Mouse (Mus musculus): ENCODE measurements around the gene Ccdc117. TPM values are rescaled to one million over a fixed set of nuclear protein-coding genes. Genes with fewer than 3 reads are reported as not detected.
"Not testable (repeated sequence)": the region's sequence is repeated elsewhere in the genome, so short reads cannot be mapped to it uniquely, and the experiment has no call there.

Gene Ccdc117
- polyA plus RNA-seq, 1 experiment from 2014 or later = 14.4 TPM

GRCm38 (mm10) chr11:5489433-5489832 lies 52.6 kb downstream of the Ccdc117 start:
- H3K4me3 ChIP-seq (ENCODE audit: low read depth, low read length); H3K4me1 ChIP-seq (ENCODE audit: control insufficient read depth, insufficient read depth, low read length); H3K4me2 ChIP-seq; ATAC-seq (replicated peaks; ENCODE audit: insufficient number of reproducible peaks, low FRiP score, low TSS enrichment); H3K27ac ChIP-seq (ENCODE audit: low read depth, low read length); H3K27me3 ChIP-seq (ENCODE audit: control insufficient read depth, insufficient read depth, low read length); H3K9me3 ChIP-seq (replicated peaks; ENCODE audit: control insufficient read depth, low read length); H3K36me3 ChIP-seq (ENCODE audit: control insufficient read depth, insufficient read depth, low read length); H3K9ac ChIP-seq (ENCODE audit: low read depth, low read length): not testable (repeated sequence)
- 85% methylated on average over 10 of the region's 10 CpGs for WGBS (ENCODE audit: insufficient replicate concordance)

GRCm38 (mm10) chr11:5485193-5486011 lies 56.6 kb downstream of the Ccdc117 start:
- Histone ChIP-seq H3K9me3 (replicated peaks; ENCODE audit: control insufficient read depth, low read length) (no peaks in the 10 kb centered on the region), H3K4me2 (peak overlapping the region; percentile 68), H3K27me3 (ENCODE audit: control insufficient read depth, insufficient read depth, low read length) (no peaks in the 10 kb centered on the region), H3K36me3 (ENCODE audit: control insufficient read depth, insufficient read depth, low read length) (no peaks in the 10 kb centered on the region), H3K4me3 (ENCODE audit: low read depth, low read length) (peak overlapping the region; percentile 43), H3K4me1 (ENCODE audit: control insufficient read depth, insufficient read depth, low read length) (no peaks in the 10 kb centered on the region; the same call in 1 of the 2 replicates), H3K27ac (ENCODE audit: low read depth, low read length) (peak overlapping the region; percentile 57), H3K9ac (ENCODE audit: low read depth, low read length) (peak overlapping the region; percentile 69)
- peak; percentile 59; the same call in 1 of the 2 replicates for ATAC-seq (replicated peaks; ENCODE audit: insufficient number of reproducible peaks, low FRiP score, low TSS enrichment)
- 15% methylated on average over 15 of the region's 15 CpGs for WGBS (ENCODE audit: insufficient replicate concordance)

GRCm38 (mm10) chr11:5482581-5482980 lies 59.4 kb downstream of the Ccdc117 start:
- Histone ChIP-seq H3K4me1 (ENCODE audit: control insufficient read depth, insufficient read depth, low read length) (no peaks in the 10 kb centered on the region; the same call in 1 of the 2 replicates), H3K9ac (ENCODE audit: low read depth, low read length) (no peak overlapping the region), H3K27ac (ENCODE audit: low read depth, low read length) (no peak overlapping the region), H3K27me3 (ENCODE audit: control insufficient read depth, insufficient read depth, low read length) (no peaks in the 10 kb centered on the region), H3K4me2 (no peak overlapping the region), H3K9me3 (replicated peaks; ENCODE audit: control insufficient read depth, low read length) (no peaks in the 10 kb centered on the region), H3K4me3 (ENCODE audit: low read depth, low read length) (no peak overlapping the region), H3K36me3 (ENCODE audit: control insufficient read depth, insufficient read depth, low read length) (no peaks in the 10 kb centered on the region)
- no peak for ATAC-seq (replicated peaks; ENCODE audit: insufficient number of reproducible peaks, low FRiP score, low TSS enrichment)
- 74% methylated on average over 13 of the region's 13 CpGs for WGBS (ENCODE audit: insufficient replicate concordance)

Other genes starting within 250 kb of the Ccdc117 start
- gene Znrf3, start 97.3 kb downstream of the Ccdc117 start, polyA plus RNA-seq (2014; fragmentation: Nextera tagmentation; extraction: Ambion mirVana) = 7.3 and 9.3 TPM in 2 replicates
- gene Xbp1, start 21.5 kb downstream of the Ccdc117 start, polyA plus RNA-seq (2014; fragmentation: Nextera tagmentation; extraction: Ambion mirVana) = 141 and 145 TPM in 2 replicates
- 0.96 TPM in 1 of 2 replicates, not detected in the other for gene Ankrd36, start 27.5 kb upstream of the Ccdc117 start, polyA plus RNA-seq (2014; fragmentation: Nextera tagmentation; extraction: Ambion mirVana)
- 174 and 184 TPM in 2 replicates for gene Mrps24, start 173.5 kb upstream of the Ccdc117 start, polyA plus RNA-seq (2014; fragmentation: Nextera tagmentation; extraction: Ambion mirVana)
- 14.2 and 18.7 TPM in 2 replicates for gene Urgcp, start 220.2 kb upstream of the Ccdc117 start, polyA plus RNA-seq (2014; fragmentation: Nextera tagmentation; extraction: Ambion mirVana)
- gene Dbnl, start 246.3 kb upstream of the Ccdc117 start, polyA plus RNA-seq (2014; fragmentation: Nextera tagmentation; extraction: Ambion mirVana) = 88.3 and 90.3 TPM in 2 replicates

Measured in heart, embryonic 11.5 days (tissue).